Mouse (Mus musculus) forebrain, embryonic 12.5 days (tissue): ENCODE measurements at regions not wholly inside any gene's neighbourhood (a gene's known extent, or its start where the extent isn't known, plus 50 kb on each side); places are given as distances from the start of the nearest gene placed in this dataset.
"Not testable (repeated sequence)": the region's sequence is repeated elsewhere in the genome, so short reads cannot be mapped to it uniquely, and the experiment has no call there.

Experiments
- ATAC-seq: fragments of 200-750 bp; cut with Nextera tagmentation; 2 replicates; pipeline ENCODE4 v1.8.0; 2017; ENCODE audit warnings: moderate TSS enrichment; ENCODE audit not compliant: low FRiP score
- H3K27ac ChIP-seq: fragments of 300-500 bp; sonication (generic); 2 replicates; pipeline ENCODE4 v1.5.1; 2016; ENCODE audit warnings: mild to moderate bottlenecking
- H3K27me3 ChIP-seq: fragments of 300-500 bp; sonication (generic); 2 replicates; pipeline ENCODE4 v1.6.1; 2016; ENCODE audit warnings: mild to moderate bottlenecking
- H3K36me3 ChIP-seq: fragments of 300-500 bp; sonication (generic); replicated peaks from 2 replicates; pipeline ENCODE4 v1.6.1; 2016; ENCODE audit warnings: mild to moderate bottlenecking
- H3K4me1 ChIP-seq: fragments of 300-500 bp; sonication (generic); 2 replicates; pipeline ENCODE4 v1.6.1; 2016
- H3K4me2 ChIP-seq: fragments of 300-500 bp; sonication (generic); 2 replicates; pipeline ENCODE4 v1.6.1; 2016; ENCODE audit warnings: mild to moderate bottlenecking, moderate library complexity
- H3K4me3 ChIP-seq: fragments of 300-500 bp; sonication (generic); replicated peaks from 2 replicates; pipeline ENCODE4 v1.5.1; 2016; ENCODE audit warnings: mild to moderate bottlenecking
- H3K9ac ChIP-seq: fragments of 300-500 bp; sonication (generic); 2 replicates; pipeline ENCODE4 v1.6.1; 2016; ENCODE audit warnings: mild to moderate bottlenecking
- H3K9me3 ChIP-seq: fragments of 300-500 bp; sonication (generic); 2 replicates; pipeline ENCODE4 v1.6.1; 2016
- WGBS: fragments of 180-500 bp; shearing (Covaris S2); methylation state at CpG from one replicate; pipeline ENCODE4 v1.1.7; 2016; 5-methylcytosine and 5-hydroxymethylcytosine counted together

GRCm38 (mm10) chr12:119527760-119528159 lies 213.7 kb downstream of the Macc1 start:
- Histone ChIP-seq H3K27me3 (no peaks in the 10 kb centered on the region), H3K4me1 (no peaks in the 10 kb centered on the region), H3K4me3 (no peak overlapping the region), H3K9me3 (no peaks in the 10 kb centered on the region), H3K36me3 (no peaks in the 10 kb centered on the region), H3K4me2 (no peak overlapping the region), H3K9ac (no peak overlapping the region), H3K27ac (no peak overlapping the region)
- ATAC-seq, result no peak
- 85% methylated on average over 2 of the region's 2 CpGs for WGBS

- ATAC-seq, H3K9ac ChIP-seq, H3K27ac ChIP-seq, H3K4me2 ChIP-seq, H3K4me3 ChIP-seq, H3K4me1 ChIP-seq, H3K9me3 ChIP-seq, H3K36me3 ChIP-seq, H3K27me3 ChIP-seq: not testable (repeated sequence)
- 85% methylated on average over 2 of the region's 2 CpGs for WGBS
These were observed 234.3 kb downstream of the Macc1 start for GRCm38 (mm10) chr12:119548376-119548775.

GRCm38 (mm10) chr12:119576690-119577089 lies 262.6 kb downstream of the Macc1 start:
- peak; percentile 41; the same call in 1 of the 2 replicates for ATAC-seq
- H3K4me2 ChIP-seq, result no peak overlapping the region
- WGBS, result 63% methylated on average over 3 of the region's 3 CpGs

GRCm38 (mm10) chr12:119577280-119577679 lies 263.2 kb downstream of the Macc1 start:
- Histone ChIP-seq H3K9me3 (peaks cover 2% of the 10 kb centered on the region; the same call in 1 of the 2 replicates), H3K4me3 (no peak overlapping the region), H3K27me3 (no peaks in the 10 kb centered on the region), H3K4me1 (no peaks in the 10 kb centered on the region), H3K9ac (no peak overlapping the region), H3K27ac (no peak overlapping the region), H3K4me2 (no peak overlapping the region), H3K36me3 (no peaks in the 10 kb centered on the region)
- no peak for ATAC-seq

More at GRCm38 (mm10) chr12:119576690-119577089, 262.6 kb downstream of the Macc1 start:
- no peak overlapping the region for H3K9ac ChIP-seq
- no peaks in the 10 kb centered on the region for H3K36me3 ChIP-seq
- no peaks in the 10 kb centered on the region for H3K4me1 ChIP-seq
- H3K27me3 ChIP-seq, result no peaks in the 10 kb centered on the region
- H3K27ac ChIP-seq, result no peak overlapping the region
- H3K9me3 ChIP-seq, result peaks cover 7% of the 10 kb centered on the region
- H3K4me3 ChIP-seq, result no peak overlapping the region

GRCm38 (mm10) chr12:119601361-119601760 lies 287.3 kb downstream of the Macc1 start:
- no peak for ATAC-seq

GRCm38 (mm10) chr12:119624238-119624637 lies 310.2 kb downstream of the Macc1 start:
- no peak for ATAC-seq
- Histone ChIP-seq H3K9ac (no peak overlapping the region), H3K4me2 (no peak overlapping the region), H3K27me3 (no peaks in the 10 kb centered on the region), H3K9me3 (no peaks in the 10 kb centered on the region), H3K27ac (no peak overlapping the region), H3K36me3 (no peaks in the 10 kb centered on the region), H3K4me3 (no peak overlapping the region), H3K4me1 (no peaks in the 10 kb centered on the region)
- 45% methylated on average over 1 of the region's 1 CpGs for WGBS

More at GRCm38 (mm10) chr12:119601361-119601760, 287.3 kb downstream of the Macc1 start:
- no peak overlapping the region for H3K4me2 ChIP-seq
- H3K4me3 ChIP-seq, result no peak overlapping the region
- no peak overlapping the region for H3K27ac ChIP-seq
- no peaks in the 10 kb centered on the region for H3K27me3 ChIP-seq
- no peaks in the 10 kb centered on the region for H3K36me3 ChIP-seq
- no peak overlapping the region for H3K9ac ChIP-seq
- no peaks in the 10 kb centered on the region for H3K4me1 ChIP-seq
- no peaks in the 10 kb centered on the region for H3K9me3 ChIP-seq

GRCm38 (mm10) chr12:119655366-119655765 lies 290.3 kb upstream of the Tmem196 start:
- no peak overlapping the region for H3K4me3 ChIP-seq
- no peaks in the 10 kb centered on the region for H3K27me3 ChIP-seq
- 79% methylated on average over 2 of the region's 2 CpGs for WGBS
- no peak overlapping the region for H3K27ac ChIP-seq
- no peak overlapping the region for H3K9ac ChIP-seq
- H3K36me3 ChIP-seq, result no peaks in the 10 kb centered on the region
- H3K4me2 ChIP-seq, result no peak overlapping the region
- no peaks in the 10 kb centered on the region for H3K9me3 ChIP-seq
- no peak for ATAC-seq
- H3K4me1 ChIP-seq, result no peaks in the 10 kb centered on the region
